Mouse (Mus musculus) retina, postnatal 7 days (tissue): ENCODE results near the gene As3mt.
"Not testable (repeated sequence)": the region's sequence is repeated elsewhere in the genome, so short reads cannot be mapped to it uniquely, and the experiment has no call there.

Experiments used
- DNase-seq: peaks from one replicate; pipeline ENCODE4 v3.0.0-alpha.2; 2012; ENCODE audit warnings: low read depth, low spot score

Gene As3mt

DNA sequence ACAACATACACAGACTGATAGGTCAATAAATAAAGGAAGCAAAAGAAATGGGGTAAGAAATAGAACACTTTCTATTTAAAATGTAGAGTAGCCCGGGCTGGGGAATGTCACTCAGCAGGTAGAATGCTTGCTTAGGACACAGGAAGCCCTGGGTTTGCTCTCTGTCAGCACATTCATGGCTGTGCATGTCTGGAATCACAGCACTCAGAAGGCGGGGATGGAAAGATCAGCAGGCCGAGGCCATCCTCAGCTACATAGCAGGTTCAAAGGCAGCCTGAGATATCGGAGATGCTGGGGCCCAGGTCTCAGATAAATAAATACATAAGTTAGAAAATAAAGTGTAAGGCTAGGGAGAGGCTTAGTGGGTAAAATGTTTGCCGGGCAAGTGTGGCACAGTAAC lies 45.0 kb downstream of the As3mt start:
- DNase-seq: no peak

DNA sequence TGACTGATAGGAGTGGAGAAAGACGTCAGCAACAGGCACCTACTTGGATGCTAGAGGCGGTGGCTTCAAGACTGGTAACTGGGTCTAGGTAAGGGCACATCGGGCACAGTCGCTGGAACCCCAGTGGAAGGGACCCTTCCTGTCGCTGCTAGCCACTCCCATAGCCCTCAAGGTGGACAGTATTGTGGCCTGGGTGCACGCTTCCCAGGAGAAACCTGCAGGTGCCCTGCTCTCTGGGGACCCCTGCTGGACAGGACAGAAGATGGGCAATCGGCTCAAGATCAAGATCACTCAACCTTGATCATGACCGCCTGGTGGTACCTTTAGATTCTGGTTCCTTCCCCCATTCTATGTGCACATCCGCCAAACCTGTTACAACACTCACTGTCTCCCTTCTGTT lies 47.8 kb downstream of the As3mt start:
- no peak for DNase-seq

DNA sequence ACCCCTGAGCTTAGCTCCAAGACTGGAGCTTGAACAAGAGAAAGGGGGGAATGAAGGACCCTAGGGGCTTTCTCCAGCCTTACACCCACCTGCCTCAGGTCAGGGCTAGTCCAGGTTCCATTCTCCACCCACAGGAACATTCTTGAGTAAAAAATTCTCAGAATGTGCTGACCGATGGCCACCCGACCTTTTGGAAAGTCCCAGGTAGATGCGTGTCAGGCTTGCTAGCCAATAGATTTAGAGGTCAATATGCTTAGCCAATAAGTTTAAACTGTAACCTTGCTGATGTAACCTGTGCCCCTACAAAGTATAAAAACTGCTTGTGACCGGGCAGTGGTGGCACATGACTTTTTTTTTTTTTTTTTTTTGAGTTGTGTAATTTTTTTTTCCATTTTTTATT lies 49.0 kb downstream of the As3mt start:
- DNase-seq: no peak

DNA sequence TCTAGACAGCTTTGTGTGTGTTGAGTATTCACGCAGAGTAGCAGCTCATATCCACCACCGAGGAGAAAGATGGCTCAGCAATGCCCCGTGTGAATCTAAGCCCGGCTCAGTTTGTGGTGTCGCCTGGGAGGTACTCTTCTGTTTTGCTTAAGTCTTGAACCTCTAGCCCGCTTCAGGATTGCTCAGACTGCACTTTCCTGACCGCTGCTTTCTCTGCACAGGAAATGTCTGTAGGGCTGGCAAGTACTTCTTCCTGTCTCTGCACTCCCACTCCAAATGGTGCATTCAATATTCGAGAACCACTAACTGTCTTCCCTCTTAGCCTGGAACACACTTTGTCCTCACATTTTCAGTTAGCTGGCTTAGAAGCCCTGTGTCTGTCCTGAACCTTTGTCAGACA lies 51.8 kb downstream of the As3mt start:
- DNase-seq: no peak

DNA sequence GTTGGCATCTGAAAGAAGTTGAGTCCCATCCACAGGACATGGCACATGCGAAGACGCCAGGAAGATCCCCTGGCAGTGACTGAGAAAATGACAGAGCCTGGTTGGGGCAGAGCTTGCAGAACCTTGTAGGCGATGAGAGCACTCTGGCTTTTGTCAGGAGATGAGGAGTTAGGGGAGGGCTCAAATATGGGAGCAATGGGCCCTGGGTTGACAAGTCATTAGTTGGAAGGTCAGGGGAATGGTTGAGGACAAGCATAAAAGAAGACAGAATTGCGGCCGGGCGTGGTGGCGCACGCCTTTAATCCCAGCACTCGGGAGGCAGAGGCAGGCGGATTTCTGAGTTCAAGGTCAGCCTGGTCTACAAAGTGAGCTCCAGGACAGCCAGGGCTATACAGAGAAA lies 52.7 kb downstream of the As3mt start:
- DNase-seq: not testable (repeated sequence)

DNA sequence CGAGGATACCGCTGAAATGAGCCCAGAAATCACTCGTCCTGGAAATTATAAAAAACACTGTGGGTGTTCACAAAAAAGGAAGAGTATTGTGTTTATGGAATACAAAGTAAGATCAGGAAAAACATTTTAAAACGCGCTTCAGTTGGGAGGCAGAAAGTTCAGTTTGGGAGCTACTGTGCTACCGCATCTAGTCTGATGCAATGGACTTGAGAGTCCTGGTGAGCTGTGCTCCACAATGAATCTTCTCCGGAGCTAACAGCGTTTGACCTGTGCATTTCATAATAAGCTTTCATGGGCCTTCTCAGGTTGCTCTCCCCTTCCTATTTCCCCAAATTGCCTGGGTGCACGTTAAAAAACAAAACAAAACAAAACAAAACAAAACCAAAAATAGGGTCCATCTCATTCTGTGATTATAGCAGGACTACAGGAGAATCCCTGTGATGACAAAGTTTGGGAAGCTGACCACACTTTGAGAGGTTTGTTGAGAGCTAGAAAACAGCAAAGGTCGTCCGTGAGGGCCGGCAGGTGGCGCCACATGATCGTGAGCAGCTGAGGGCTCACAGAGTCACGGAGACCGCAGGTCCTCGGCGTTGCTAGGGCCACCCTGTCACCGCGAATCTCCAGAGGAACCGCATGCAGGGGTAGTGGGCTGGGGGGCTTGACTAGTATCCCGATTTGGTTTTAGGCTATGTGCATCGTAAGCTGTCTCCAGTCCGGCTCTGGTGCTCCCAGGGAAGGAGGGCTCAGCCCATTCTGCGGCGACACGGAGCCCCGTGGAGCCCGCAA lies 53.3 kb downstream of the As3mt start:
- DNase-seq: peak; percentile 80

DNA sequence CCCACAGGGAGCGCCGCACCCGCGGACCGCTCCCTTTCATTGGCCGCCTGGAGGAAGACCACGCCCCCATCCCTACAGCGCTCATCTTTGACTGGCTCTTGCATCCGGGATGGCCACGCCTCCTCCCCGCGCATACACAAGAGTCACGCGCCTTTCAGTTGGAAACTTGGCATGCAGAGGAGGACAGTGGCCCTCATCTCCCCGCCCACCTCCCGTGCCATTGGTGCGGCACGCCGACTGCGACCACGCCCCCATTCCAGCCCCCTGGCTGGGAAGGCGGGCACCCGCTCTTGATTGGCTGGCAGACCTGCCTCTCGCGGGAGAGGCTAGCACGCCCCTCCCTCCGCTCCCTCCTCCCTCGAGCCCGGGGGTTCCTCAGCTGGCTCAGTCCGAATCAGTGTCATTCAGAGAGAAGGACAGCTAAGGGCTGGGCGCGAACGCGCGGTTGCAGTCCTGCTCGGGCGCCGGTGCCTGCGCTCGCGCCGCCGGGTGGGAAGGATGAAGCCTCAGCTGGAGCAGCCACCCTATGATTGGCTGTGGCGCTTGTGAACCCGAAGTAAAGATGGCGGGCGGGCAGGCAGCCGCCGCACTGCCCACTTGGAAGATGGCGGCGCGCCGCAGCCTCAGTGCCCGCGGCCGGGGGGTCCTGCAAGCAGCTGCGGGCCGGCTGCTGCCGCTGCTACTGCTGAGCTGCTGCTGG lies 54.1 kb downstream of the As3mt start, which contains the start of gene Cnnm2:
Gene Cnnm2 (plus strand): TSS at position 350 of the 700 bp plus-strand sequence.
- DNase-seq: peak; percentile 98

DNA sequence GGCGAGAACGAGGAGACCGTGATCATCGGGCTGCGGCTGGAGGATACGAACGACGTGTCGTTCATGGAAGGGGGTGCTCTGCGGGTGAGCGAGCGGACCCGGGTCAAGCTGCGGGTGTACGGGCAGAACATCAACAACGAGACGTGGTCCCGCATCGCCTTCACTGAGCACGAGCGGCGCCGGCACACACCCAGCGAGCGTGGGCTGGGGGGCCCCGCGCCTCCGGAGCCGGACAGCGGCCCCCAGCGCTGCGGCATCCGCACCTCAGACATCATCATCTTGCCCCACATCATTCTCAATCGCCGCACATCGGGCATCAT lies 54.7 kb downstream of the As3mt start:
- no peak for DNase-seq

DNA sequence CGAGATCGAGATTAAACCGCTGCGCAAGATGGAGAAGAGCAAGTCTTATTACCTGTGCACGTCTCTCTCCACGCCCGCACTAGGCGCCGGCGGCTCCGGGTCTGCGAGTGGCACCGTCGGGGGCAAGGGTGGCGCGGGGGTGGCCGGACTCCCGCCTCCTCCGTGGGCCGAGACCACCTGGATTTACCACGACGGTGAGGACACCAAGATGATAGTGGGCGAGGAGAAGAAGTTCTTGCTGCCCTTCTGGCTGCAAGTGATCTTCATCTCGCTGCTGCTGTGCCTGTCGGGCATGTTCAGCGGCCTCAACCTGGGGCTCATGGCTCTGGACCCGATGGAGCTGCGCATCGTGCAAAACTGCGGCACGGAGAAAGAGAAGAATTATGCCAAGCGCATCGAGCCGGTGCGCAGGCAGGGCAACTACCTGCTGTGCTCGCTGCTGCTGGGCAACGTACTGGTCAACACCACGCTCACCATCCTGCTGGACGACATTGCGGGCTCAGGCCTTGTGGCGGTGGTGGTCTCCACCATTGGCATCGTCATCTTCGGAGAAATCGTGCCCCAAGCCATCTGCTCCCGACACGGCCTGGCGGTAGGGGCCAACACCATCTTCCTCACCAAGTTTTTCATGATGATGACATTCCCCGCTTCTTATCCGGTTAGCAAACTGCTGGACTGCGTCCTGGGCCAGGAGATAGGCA lies 55.2 kb downstream of the As3mt start:
- no peak for DNase-seq

DNA sequence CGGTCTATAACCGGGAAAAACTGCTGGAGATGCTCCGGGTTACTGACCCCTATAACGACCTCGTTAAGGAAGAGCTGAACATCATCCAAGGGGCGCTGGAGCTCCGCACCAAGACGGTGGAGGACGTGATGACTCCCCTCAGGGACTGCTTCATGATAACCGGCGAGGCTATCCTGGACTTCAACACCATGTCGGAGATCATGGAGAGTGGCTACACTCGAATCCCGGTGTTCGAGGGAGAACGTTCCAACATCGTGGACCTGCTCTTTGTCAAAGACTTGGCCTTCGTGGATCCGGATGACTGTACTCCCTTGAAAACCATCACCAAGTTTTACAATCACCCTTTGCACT lies 55.7 kb downstream of the As3mt start:
- no peak for DNase-seq

DNA sequence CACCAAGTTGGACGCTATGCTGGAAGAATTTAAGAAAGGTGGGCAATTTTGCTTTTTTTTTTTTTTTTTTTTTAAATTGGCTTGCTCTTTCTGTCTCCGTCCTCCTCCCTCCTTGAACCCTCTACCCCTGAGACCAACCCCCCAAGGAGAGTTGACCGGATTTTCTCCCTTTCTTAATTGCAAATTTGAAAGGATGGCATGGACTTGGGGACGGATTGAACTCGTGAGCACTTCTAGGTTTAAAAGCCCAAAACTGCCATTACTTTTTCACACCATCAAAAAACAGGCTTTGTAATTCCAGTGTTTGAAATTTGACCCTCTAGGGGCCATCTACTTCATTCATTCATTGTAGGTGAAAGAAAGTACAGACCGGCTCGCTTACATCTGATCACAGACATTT lies 56.1 kb downstream of the As3mt start:
- DNase-seq: no peak

DNA sequence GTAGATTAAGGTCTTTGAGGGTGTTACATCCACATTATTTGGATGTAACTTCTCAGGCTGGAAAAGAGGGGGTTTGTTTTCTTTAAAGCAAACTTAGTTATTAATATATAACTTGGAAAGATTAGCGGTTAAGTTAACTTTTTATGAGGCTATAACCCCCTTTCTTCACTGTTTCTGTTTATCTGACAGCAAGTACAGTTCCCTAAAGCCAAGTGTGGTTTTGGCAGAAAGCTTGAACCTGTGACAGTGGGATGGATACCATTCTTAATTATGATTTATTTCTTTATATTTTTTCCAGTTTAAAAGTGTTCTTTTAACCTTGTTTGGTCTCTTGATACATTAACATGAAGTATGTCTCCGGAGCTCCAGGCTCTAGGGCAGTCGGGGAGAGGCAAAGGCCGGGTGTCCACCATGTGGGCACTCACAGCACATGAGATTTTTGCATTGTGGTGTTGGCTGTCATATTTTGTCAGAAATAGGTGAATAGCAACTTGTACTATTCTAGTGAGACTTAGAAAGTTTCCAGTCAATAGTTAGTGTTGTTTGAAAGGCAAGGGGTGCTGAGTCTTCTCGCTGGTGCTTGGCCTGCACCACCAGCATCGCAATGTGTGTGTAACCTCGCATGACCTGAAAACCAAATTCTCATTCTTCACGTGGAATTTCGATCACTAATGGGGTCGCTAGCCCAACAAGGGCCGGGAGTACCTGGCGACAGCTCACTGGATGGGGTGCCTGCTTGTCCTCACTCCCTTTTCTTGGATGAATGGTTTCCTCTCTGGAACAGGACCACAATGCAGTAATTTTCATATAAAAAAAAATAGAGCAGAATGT lies 56.9 kb downstream of the As3mt start:
- no peak for DNase-seq

DNA sequence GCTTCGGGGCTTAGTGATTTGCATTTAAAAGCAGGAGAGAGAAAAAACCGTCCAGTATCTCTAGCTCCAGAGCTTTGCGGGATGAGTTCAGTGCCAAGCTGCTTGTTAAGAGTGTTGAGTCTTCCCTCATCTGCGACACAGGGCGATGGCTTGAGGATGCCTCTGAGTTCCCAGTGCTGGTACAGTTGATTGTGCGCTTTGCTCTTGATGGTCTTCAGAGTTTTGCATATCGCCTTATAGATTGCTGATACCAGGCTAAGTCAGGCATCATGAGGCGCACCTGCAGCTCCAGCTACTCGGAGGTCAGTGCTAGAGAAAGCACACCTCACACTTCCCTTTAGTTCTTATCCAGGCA lies 57.5 kb downstream of the As3mt start:
- DNase-seq: no peak

DNA sequence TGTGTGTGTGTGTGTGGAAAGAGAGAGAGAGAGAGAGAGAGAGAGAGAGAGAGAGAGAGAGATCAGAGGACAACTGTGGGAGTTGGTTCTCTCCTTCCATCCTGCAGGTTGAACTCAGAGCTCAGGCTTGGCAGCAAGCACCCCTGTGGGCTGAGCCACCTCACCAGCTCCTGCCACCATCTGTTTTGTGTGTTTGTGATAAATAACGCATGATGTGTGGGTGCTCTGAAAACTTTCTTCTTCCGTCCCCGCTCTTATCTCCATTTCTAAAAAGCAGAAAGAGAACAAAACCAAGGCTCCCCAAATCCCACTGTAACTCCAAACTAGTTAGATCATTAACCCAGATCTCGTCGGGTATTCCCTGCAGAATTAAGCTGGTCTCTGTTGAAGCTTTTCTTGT lies 58.9 kb downstream of the As3mt start:
- DNase-seq: no peak

DNA sequence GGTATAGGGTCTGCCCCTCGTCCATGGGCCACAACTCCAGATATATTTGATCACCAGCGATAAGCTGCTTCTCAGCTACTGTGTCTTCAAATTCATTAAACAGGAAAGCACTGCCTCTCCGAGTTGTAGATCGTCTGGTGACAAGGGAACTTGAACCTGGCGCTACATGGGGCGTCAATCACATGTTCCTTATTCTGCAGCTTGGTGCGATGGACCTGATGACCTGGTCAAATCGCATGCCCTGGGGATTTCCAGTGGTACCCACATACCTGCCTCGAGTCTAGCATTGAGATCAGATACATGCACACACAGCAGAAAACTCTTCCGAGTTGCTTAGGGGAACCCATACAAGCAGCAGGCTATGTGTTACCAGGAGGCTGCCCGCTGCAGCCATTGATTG lies 62.5 kb downstream of the As3mt start:
- DNase-seq: no peak

DNA sequence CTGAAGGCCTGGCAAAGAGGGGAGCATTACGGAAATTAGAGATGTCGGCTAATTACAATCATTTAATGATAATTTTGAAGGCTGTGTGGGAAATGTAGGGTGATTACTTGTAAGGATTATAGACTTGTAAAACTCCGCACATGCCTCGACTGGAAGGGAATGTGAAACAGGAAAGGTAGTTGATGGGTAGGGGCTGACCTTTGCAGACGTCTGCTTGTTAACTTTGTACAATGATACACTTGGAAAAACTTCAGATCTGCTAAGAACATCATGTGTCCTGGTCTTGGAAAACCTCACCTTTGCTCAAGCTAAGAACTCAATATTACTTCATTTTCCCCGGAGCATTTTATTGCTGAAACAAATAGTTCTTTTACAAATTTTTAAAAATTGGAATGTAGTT lies 64.5 kb downstream of the As3mt start:
- no peak for DNase-seq

DNA sequence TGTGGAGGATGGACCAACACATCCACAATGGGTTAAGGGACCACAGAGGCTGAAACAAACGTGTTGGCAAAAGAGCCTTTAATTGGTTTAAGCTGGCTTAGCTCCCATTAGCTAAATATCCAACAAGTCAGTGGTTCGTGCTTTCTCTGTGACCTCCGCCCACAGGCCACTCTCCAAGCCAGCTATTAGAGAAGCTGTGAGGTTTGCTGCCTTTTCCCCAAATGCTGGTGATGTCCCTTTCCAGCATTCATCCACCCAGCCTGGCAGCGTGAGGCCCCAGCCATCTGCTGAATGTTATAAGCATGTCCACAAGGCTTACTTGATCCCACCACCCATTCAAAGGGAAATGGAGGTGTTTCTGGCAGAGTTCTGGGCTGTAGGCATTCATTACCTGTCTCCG lies 69.1 kb downstream of the As3mt start:
- no peak for DNase-seq

DNA sequence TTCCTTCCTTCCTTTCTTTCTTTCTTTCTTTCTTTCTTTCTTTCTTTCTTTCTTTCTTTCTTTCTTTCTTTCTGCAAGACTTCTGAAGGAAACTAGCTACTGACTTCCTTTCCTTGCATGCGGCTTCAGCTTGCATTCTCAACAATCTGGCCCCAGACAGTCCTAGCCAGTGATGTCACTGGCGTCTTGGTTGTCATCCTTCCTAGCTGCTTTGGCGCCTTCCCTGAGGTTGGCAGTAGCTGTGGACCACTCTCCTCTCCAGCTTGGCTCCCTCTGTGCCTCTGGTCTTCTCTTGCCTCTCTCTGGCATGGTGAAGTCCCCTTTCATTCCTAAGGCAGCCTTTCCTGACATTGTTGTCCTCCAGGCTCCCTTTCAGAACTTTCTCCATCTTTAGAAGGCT lies 69.6 kb downstream of the As3mt start:
- DNase-seq: no peak

DNA sequence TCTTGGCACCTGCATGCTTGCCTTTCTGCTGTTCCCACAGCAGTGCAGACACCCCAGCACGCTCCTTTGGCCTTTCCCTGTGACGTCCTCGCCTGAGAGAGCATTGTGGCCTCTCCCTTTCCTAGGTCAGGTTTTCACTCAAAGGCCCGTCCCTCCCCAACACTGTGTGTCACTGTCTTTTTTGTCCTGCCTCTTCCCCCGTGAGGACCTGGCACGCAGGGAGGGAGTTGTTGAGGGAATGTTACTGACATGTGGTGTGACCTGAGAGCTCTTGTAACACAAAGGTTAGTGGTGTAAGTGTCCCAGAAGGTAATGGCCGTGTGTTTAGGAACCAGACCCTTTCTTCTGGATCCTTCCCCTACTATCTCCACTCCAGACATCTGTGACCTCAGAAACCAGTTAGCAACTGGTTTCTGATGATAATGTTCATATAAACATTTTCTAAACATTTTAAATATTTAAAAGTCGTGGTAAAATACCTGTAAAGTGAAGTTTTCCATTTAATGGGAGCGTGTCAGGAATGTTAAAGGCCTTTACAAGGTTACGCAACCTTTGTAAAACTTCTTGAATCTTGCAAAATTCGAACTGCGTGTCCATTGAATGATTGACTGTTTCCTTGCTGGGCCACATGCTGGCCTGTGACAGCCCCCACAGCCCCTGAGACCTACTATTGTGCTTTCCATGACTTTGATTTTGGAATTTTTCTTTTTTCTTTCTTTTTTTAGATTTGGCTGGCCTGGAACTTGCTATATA lies 70.8 kb downstream of the As3mt start:
- no peak for DNase-seq

DNA sequence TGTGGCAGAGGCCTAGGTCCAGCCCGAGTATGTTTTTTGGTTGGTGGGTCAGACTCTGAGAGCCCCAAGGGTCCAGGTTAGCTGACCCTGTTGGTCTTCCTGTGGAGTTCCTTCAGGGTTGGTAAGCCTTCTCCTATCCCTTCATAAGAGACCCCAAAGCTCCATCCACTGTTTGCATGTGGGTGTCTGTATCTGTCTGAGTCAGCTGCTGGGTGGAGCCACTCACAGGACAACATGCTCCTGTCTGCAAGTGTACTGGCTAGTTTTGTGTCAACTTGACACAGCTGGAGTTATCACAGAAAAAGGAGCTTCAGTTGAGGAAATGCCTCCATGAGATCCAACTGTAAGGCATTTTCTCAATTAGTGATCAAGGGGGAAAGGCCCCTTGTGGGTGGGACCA lies 71.9 kb downstream of the As3mt start:
- not testable (repeated sequence) for DNase-seq

DNA sequence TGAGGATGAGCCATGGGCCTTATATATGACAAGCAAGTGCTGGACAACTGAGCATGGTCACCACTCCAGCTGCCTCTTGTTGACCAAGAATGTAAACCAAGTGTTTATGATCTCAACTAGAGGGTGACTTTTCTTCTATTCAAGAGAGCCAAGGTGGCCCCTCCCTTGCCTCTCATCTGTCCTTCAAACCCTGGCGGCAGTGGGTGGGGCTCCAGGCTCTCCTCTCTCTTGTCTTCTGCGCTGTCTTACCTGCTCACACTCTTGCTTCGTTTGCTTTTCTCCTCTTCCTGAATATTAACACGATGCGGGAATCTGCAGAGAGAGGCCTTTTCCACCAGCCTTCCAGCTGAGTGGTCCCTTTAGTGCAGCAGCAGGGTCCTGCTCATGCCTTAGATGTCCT lies 76.8 kb downstream of the As3mt start:
- no peak for DNase-seq
